Mouse (Mus musculus): Measurements from ENCODE around the gene Erp44.

DNA sequence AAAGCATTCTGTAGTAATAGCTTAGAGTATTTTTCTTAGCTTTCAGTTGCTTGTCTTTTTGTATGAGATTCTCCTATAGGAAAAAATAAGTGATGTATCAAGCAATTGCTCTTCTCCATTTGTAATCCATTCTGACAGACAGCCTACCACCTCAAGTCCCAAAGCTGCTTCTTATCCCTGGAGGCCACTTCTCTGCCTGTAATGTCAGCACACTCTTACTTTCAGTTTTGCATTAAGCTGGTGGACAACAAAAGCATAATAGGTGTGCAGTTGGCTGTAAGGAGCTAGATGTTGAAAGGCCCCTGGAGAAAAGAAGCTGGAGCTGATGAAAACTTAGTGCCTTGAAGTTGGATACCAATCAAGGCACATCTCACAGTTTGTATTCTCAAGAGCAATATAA, 26.1 kb downstream of the Erp44 start:
- no peak for TF ChIP-seq POLR2A (IDR thresholded peaks at IDR 0.05; ENCODE audit: borderline replicate concordance, low read depth, low read length)
- no peak for TF ChIP-seq CTCF (IDR thresholded peaks at IDR 0.05; ENCODE audit: low read depth, low read length)
